Mouse (Mus musculus): ENCODE data around the gene Cmtm5.

DNA sequence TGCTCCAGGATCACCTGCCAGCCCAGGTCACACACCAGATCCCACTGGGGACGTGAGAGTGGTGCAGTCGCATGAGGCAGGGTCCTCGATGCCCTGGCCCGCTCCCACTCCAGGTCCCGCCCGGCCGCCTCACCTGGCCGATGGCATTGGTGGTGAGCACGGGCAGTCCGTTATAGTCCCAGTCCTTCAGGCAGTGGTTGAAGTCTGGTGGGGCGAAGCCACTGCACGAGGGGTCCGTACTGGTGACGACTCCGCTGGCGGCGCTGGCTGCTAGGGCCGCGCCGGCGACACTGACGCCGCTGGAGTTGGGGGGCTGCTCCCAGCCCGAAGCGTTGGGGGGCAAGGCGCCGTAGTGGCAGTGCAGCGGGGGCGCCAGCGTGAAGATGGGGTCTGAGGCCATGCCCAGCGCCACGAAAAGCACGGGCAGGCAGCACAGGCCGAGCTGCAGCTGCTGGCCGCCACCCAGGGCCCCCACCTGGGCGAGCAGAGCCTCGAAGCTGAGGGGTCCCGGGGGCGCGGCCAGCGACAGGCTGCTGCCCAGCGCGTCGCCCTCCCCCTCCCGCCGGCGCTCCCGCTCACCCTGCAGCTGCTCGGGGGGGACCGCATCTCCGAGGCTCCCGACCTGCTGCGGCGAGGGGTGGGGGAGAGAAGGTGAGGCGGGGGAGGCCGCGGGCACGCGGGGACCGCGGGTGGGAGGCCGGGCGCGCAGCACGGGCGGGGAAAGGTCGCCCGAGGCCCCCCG is 23.8 kb upstream of the Cmtm5 start:
- TF ChIP-seq CTCF (IDR thresholded peaks at IDR 0.05; ENCODE audit: low read depth, low read length): no peak
- TF ChIP-seq GATA1 (IDR thresholded peaks at IDR 0.05; ENCODE audit: borderline replicate concordance, low read length): no peak
- TF ChIP-seq TAL1 (conservative IDR thresholded peaks at IDR 0.05; ENCODE audit: low read depth, low read length): no peak
- TF ChIP-seq POLR2AphosphoS5 (IDR thresholded peaks at IDR 0.05; ENCODE audit: insufficient replicate concordance, low read depth, low read length): no peak
